Mouse (Mus musculus): ENCODE measurements around the gene Kremen2.

DNA sequence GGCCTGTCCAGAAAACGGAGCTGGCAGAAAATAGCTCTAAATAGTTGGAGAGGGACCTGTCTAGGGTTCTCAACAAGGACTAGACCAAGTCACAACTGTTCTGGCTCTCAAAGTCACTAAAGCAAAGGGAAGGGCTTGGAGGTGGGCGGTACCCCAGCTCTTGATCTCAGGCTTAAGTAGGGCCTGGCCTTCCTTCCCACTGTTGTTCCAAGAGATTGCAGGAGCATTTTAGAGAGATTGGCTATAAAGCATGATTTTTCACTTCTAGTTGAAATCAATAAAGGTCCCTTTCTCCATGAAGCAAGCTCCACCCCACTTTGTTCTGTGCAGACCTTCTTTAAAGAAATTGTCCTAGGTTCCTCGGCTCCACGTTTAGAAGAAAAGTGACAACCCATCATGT lies 20.2 kb downstream of the Kremen2 start:
- TF ChIP-seq CTCF (IDR thresholded peaks at IDR 0.05; ENCODE audit: low read depth, low read length) (no peak), POLR2A (IDR thresholded peaks at IDR 0.05; ENCODE audit: borderline replicate concordance, low read depth, low read length) (no peak)
